Mouse (Mus musculus) lung, embryonic 15.5 days (tissue): ENCODE measurements around the gene Crlf1. TPM values are rescaled to one million over a fixed set of nuclear protein-coding genes. Genes with fewer than 3 reads are reported as not detected.

Source experiments
- ATAC-seq: fragments of 200-750 bp; cut with Nextera tagmentation; 2 replicates; pipeline ENCODE4 v1.8.0; 2017; ENCODE audit warnings: moderate number of reproducible peaks, borderline replicate concordance; ENCODE audit not compliant: low FRiP score, low TSS enrichment; ENCODE audit errors: extremely low read depth
- H3K27ac ChIP-seq: fragments of 300-500 bp; sonication (generic); 2 replicates; pipeline ENCODE4 v1.5.1; 2015; ENCODE audit warnings: moderate library complexity, mild to moderate bottlenecking, inconsistent platforms
- H3K27me3 ChIP-seq: fragments of 300-500 bp; sonication (generic); 2 replicates; pipeline ENCODE4 v1.6.1; 2015; ENCODE audit warnings: inconsistent platforms
- H3K36me3 ChIP-seq: fragments of 300-500 bp; sonication (generic); 2 replicates; pipeline ENCODE4 v1.6.1; 2015; ENCODE audit warnings: inconsistent platforms
- H3K4me1 ChIP-seq: fragments of 300-500 bp; sonication (generic); 2 replicates; pipeline ENCODE4 v1.6.1; 2015; ENCODE audit warnings: inconsistent platforms
- H3K4me2 ChIP-seq: fragments of 300-500 bp; sonication (generic); 2 replicates; pipeline ENCODE4 v1.6.1; 2015; ENCODE audit warnings: inconsistent platforms, mild to moderate bottlenecking, moderate library complexity
- H3K4me3 ChIP-seq: fragments of 300-500 bp; sonication (generic); 2 replicates; pipeline ENCODE4 v1.5.1; 2015; ENCODE audit warnings: mild to moderate bottlenecking, inconsistent platforms
- H3K9ac ChIP-seq: fragments of 300-500 bp; sonication (generic); 2 replicates; pipeline ENCODE4 v1.6.1; 2015; ENCODE audit warnings: inconsistent platforms
- H3K9me3 ChIP-seq: fragments of 300-500 bp; sonication (generic); 2 replicates; pipeline ENCODE4 v1.6.1; 2016; ENCODE audit warnings: inconsistent platforms
- WGBS: fragments of 180-500 bp; shearing (Covaris S2); methylation state at CpG from one replicate; pipeline ENCODE4 v1.1.7; 2015; 5-methylcytosine and 5-hydroxymethylcytosine counted together
- polyA plus RNA-seq: library from polyadenylated mRNA; unstranded; fragments of >200 nt; fragmentation: Nextera tagmentation; extraction: Ambion mirVana; gene quantifications from 2 replicates; pipeline ENCODE4 v1.2.1, GENCODE M21; 2015

The Crlf1 gene
- polyA plus RNA-seq, 1 experiment from 2014 or later, result 186 TPM

DNA sequence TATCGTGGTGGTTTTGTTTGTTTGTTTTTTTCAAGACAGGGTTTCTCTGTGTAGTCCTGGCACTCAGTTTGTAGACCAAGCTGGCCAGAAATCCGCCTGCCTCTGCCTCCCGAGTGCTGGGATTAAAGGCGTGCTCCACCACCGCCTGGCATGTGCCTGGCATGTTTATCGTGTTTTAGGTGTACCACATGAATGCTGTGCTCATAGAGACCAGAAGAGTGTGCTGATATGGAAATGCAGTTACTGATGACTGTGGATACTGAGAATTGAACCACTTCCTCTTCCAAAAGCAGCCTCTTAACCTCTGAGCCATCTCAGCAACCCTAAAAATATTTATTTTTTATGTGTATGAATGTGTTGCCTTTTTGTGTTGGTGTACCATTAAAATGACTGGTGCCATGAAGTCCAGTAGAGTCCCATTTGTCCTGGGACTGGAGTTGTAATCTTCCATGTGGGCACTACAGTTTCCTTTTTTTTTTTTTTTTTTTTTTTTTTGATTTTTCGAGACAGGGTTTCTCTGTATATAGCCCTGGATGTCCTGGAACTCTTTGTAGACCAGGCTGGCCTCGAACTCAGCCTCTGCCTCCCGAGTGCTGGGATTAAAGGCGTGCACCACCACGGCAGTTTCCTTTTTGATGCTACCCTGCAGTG, 19.4 kb downstream of the Crlf1 start:
- H3K27me3 ChIP-seq, result no peaks in the 10 kb centered on the region
- H3K9me3 ChIP-seq, result no peaks in the 10 kb centered on the region
- 92% methylated on average over 11 of the region's 11 CpGs for WGBS
- peaks cover 36% of the 10 kb centered on the region for H3K36me3 ChIP-seq
- H3K27ac ChIP-seq, result no peak overlapping the region
- no peak overlapping the region for H3K4me2 ChIP-seq
- H3K9ac ChIP-seq, result no peak overlapping the region
- no peak overlapping the region for H3K4me3 ChIP-seq
- H3K4me1 ChIP-seq, result peaks cover 34% of the 10 kb centered on the region
- ATAC-seq, result no peak

DNA sequence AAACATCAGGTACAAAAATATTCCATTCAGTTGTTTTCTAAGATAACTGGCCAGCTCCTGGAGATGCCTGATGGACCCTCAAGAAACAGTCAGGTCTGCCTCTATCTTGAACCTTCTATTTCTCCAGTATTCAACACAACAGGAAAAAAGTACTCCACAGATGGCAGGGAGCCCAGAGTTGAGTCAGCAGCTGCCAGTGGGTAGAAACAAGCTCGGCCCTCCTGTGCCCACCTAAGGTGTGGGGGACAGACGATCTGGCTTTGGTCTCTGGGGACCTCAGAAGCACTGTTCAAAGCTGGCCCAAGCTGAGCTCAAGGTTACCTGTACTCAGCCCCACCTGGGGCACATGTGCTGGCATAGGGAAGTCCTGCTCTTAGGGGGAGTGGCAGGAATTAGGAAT, 20.5 kb downstream of the Crlf1 start:
- ATAC-seq, result no peak
- no peaks in the 10 kb centered on the region for H3K27me3 ChIP-seq
- no peak overlapping the region for H3K4me3 ChIP-seq
- 44% methylated on average over 2 of the region's 2 CpGs for WGBS
- H3K27ac ChIP-seq, result no peak overlapping the region
- no peak overlapping the region for H3K9ac ChIP-seq
- no peak overlapping the region for H3K4me2 ChIP-seq
- H3K36me3 ChIP-seq, result peaks cover 27% of the 10 kb centered on the region; the same call in 1 of the 2 replicates
- no peaks in the 10 kb centered on the region for H3K9me3 ChIP-seq
- H3K4me1 ChIP-seq, result peaks cover 27% of the 10 kb centered on the region

DNA sequence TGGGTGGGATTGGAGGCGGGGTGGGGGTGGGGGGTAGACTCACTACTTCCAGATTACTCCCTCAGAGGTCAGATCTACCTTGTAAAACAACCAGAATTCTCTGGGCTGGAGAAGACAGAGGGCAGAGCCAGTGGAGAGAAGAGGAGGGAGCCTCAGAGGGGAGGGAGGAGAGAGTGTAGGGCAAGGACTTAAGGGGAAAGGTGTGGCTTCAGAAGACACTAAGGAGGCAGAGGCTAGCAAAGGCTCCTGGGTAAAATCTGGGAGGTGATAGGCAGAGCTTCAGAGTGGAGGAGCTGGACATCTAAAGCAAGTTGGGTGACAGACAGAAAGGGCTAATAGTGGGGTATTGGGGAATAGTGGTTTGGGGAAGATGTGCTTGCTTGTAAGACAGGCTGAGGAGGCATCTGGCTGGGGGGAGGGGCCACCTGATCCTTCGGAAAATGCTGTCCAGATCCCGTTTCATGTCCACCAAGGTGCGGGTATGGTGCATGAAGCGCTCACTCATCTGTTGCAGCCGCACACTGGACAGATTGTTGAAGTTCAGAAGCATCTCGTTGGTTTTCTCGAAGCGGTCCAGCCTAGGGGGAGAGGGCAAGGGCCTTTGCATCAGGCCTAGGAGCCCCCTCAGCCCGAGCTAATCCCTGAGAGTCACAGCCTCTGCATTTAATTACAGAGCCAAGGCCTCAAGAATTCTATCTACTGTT, 25.1 kb downstream of the Crlf1 start:
- ATAC-seq, result no peak

DNA sequence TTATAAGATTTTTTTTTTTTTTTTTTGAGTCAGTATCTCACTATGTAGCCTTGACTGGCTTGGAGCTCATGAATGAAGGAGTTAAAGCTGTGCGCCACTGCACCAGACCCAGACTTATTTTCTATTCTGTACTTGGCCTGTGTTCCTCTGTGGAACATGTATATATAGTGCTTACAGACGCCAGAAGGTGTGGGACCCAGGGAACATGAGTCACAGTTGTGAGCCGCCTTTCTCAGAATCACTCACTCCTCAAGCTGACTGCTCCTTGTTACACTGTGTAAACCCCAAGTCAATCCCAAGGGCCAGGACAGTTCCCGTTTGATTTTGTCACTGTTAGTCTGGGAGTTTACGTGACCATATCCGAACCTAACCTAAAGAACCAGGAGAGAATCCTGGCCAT, 26.1 kb downstream of the Crlf1 start:
- Histone ChIP-seq H3K4me1 (peaks cover 14% of the 10 kb centered on the region), H3K27ac (no peak overlapping the region), H3K4me2 (no peak overlapping the region), H3K36me3 (peaks cover 18% of the 10 kb centered on the region; the same call in 1 of the 2 replicates), H3K4me3 (no peak overlapping the region), H3K9me3 (no peaks in the 10 kb centered on the region), H3K9ac (no peak overlapping the region), H3K27me3 (no peaks in the 10 kb centered on the region)
- WGBS, result 84% methylated on average over 6 of the region's 6 CpGs
- no peak for ATAC-seq

More for the DNA sequence above, 25.1 kb downstream of the Crlf1 start:
- H3K4me2 ChIP-seq, result no peak overlapping the region
- no peak overlapping the region for H3K4me3 ChIP-seq
- no peak overlapping the region for H3K27ac ChIP-seq
- H3K9me3 ChIP-seq, result no peaks in the 10 kb centered on the region
- peaks cover 23% of the 10 kb centered on the region; the same call in 1 of the 2 replicates for H3K36me3 ChIP-seq
- peaks cover 10% of the 10 kb centered on the region for H3K4me1 ChIP-seq
- no peak overlapping the region for H3K9ac ChIP-seq
- H3K27me3 ChIP-seq, result no peaks in the 10 kb centered on the region
- WGBS, result 73% methylated on average over 10 of the region's 10 CpGs

DNA sequence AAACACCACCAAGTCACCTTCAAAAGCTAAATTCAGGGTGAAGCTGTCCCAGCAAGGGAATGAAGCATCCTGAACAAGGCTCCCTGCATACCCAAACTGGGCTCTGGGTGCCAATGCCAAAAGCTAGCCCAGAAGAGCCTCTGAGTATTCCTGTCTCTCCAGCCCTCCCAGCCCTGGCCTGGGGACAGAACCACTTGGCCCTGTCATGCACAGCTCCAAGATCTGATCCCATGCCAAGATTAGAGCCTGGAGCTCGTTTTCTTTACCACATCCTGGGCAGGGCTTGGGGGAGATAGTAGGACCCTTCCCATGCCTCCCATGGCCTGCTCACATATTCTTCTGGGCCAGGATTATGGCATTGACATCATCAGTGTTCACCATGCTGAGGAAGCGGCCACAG, 26.6 kb downstream of the Crlf1 start:
- Histone ChIP-seq H3K4me3 (no peak overlapping the region), H3K27me3 (no peaks in the 10 kb centered on the region), H3K9ac (no peak overlapping the region), H3K9me3 (no peaks in the 10 kb centered on the region), H3K4me2 (no peak overlapping the region), H3K36me3 (peaks cover 14% of the 10 kb centered on the region; the same call in 1 of the 2 replicates), H3K27ac (no peak overlapping the region), H3K4me1 (peaks cover 14% of the 10 kb centered on the region)
- WGBS, result 46% methylated on average over 2 of the region's 2 CpGs
- ATAC-seq, result no peak

DNA sequence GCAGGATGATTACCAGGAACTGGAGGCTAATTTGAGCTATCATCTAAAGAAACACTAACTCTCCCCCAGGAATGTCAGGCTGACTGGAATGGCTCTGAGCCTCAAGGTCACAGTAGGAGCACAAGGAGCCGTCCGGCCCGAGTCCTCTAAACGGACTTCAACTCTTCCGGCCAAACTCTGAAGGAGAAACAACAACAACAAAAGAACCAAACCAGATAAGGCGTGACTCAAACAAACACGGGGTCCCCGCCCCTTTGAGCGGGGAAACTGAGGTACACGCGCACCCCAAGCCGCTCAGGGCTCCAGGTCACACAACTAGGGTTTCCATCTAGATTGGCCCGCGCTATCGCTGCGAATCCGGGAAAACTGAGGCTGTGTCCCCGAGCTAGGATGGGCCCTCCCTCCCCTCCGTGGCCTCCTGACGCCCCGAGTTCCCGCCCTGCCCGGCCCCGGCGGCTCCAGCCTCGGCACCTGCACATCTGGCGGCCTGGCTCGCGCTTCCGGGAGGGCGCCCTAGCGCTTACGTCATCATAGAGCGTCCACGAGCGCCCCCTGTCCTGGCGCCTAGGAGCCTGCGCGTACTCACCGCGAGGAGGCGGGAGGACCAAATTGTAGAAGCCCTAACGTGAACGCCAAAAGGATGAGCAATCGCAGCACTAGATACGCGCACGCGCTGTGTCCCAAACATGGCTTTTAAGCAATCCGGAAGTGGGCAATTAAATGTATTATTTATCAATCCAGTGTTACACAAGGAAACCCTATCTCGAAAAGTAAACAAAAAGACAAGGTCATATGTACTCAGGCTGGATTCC, 29.8 kb downstream of the Crlf1 start:
- WGBS, result under 1% methylated on average over 50 of the region's 51 CpGs
- peak overlapping the region; percentile 78 for H3K4me2 ChIP-seq

DNA sequence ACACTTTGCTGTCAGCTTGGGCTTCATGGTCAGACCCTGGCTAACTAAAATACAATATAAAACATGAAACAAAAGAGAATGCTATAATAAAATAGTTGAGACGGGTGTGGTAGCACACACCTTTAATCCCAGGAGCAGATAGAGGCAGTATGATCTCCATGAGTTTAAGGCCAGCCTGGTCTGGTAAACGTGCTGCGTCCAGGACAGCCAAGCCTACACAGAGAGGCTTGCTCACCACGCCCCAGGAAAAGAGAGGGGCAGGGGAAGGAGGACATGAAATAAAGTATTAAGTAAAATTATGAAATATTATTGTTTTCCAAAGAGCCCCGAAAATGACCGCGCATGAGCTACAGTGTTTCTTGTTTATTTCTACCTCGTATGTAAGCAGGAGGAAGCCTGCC, 34.2 kb downstream of the Crlf1 start:
- no peak for ATAC-seq
- WGBS, result 1% methylated on average over 8 of the region's 8 CpGs
- H3K9me3 ChIP-seq, result no peaks in the 10 kb centered on the region
- peaks cover 27% of the 10 kb centered on the region for H3K36me3 ChIP-seq
- peak overlapping the region; percentile 96 for H3K9ac ChIP-seq
- peak overlapping the region; percentile 88 for H3K4me3 ChIP-seq
- peaks cover 38% of the 10 kb centered on the region for H3K4me1 ChIP-seq
- H3K27ac ChIP-seq, result peak overlapping the region; percentile 54; the same call in 1 of the 2 replicates
- H3K4me2 ChIP-seq, result peak overlapping the region; percentile 75
- H3K27me3 ChIP-seq, result no peaks in the 10 kb centered on the region

More for the DNA sequence above, 29.8 kb downstream of the Crlf1 start:
- peak overlapping the region; percentile 81 for H3K4me3 ChIP-seq
- no peaks in the 10 kb centered on the region for H3K36me3 ChIP-seq
- H3K27me3 ChIP-seq, result no peaks in the 10 kb centered on the region
- H3K9ac ChIP-seq, result peak overlapping the region; percentile 79
- H3K4me1 ChIP-seq, result peaks cover 23% of the 10 kb centered on the region
- H3K27ac ChIP-seq, result peak overlapping the region; percentile 85
- H3K9me3 ChIP-seq, result no peaks in the 10 kb centered on the region
- peak; percentile 85 for ATAC-seq

DNA sequence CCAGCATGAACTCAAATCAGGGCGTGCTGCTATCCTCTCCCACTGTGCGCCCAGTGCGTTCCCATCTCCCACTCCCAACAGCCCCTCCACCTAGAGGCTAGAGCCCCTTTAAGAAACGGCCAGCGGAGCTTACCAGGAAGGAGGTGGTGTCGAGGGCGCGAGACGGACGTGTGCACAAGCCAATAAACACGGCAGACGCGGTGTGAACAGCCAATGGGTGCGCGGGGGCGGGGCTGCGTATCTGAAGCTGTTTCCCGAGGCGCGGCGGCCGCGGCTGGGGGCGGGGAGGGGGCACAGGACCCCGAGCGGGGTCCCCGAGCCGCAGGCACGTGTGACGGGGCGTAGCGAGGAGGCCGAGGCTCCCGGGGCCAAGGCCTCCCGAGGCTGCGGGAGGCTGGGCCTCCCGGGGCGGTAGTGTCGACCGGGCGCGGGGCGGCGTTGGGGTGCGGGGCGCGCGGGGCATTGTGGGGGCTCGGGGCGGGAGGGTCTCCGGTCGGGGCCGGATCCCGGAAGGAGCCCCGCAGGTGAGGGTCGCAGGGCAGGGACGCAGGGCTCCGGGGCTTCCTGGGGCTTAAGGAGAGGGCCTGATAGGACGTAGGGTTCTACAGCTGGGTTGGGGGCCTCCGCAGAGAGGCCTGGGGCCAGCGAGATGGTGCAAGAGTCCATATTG, 34.7 kb downstream of the Crlf1 start, which contains the start of the genes Fkbp8 and Kxd1:
Gene Fkbp8 (plus strand): TSS at position 213 of the 670 bp plus-strand sequence.
Gene Kxd1 (minus strand): TSS at position 445 of the 670 bp plus-strand sequence.
- Histone ChIP-seq H3K9me3 (no peaks in the 10 kb centered on the region), H3K27me3 (no peaks in the 10 kb centered on the region), H3K4me1 (peaks cover 33% of the 10 kb centered on the region), H3K4me2 (peak within 1 kb of the TSS; percentile 75), H3K27ac (peak within 1 kb of the TSS; percentile 89), H3K4me3 (peak within 1 kb of the TSS; percentile 88), H3K36me3 (peaks cover 33% of the 10 kb centered on the region), H3K9ac (peak within 1 kb of the TSS; percentile 96)
- peak; percentile 88 for ATAC-seq
- WGBS, result 0% methylated on average over 44 of the region's 61 CpGs

DNA sequence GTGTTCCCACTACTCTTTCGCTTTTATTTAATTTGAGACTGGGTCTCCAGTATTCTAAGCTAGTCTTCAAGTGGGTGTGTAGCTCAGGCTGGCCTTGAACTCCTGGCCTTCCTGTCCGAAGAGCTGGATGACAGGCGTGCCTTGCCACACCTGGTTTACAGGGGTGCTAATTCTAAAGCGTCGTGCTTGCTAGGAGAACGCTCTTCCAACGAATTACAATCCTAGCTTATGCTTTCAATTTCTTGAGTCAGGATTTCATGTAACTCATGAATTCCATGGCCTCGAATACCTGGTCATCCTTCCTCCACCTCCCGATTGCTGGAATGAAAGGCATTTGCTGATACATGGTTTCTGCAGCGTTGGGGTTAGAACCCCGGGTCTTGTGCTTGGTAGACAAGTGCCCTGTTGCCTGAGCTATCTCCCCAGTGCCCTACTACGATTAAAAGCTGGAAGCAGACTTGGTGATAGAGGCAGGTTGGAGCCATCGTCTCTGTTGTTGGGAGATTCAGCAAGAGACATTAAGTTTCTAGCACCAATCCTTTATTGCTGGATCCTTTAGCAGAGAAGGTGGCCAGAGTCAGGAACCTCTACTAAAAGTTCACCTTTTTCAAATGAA, 35.3 kb downstream of the Crlf1 start:
- peak overlapping the region; percentile 88 for H3K4me3 ChIP-seq
- H3K9ac ChIP-seq, result peak overlapping the region; percentile 96
- no peaks in the 10 kb centered on the region for H3K27me3 ChIP-seq
- H3K4me1 ChIP-seq, result peaks cover 32% of the 10 kb centered on the region
- peak overlapping the region; percentile 75 for H3K4me2 ChIP-seq
- peak overlapping the region; percentile 89; the same call in 1 of the 2 replicates for H3K27ac ChIP-seq
- ATAC-seq, result no peak
- peaks cover 39% of the 10 kb centered on the region for H3K36me3 ChIP-seq
- 20% methylated on average over 13 of the region's 13 CpGs for WGBS
- no peaks in the 10 kb centered on the region for H3K9me3 ChIP-seq

DNA sequence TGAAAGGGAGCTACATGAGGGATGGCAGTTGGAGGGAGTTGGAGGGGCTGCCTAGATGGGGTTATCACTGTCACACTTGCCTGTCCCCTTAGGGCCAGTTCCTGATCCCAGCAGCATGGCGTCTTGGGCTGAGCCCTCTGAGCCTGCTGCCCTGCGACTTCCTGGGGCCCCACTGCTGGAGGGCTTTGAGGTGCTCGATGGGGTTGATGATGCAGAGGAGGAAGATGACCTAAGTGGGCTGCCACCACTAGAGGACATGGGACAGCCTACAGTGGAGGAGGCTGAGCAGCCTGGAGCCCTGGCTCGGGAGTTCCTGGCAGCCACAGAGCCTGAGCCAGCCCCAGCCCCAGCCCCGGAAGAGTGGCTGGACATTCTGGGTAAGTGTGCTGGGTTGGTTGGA, 36.3 kb downstream of the Crlf1 start:
- Histone ChIP-seq H3K36me3 (peaks cover 48% of the 10 kb centered on the region), H3K27me3 (no peaks in the 10 kb centered on the region), H3K9me3 (no peaks in the 10 kb centered on the region), H3K9ac (no peak overlapping the region), H3K27ac (no peak overlapping the region), H3K4me3 (no peak overlapping the region), H3K4me2 (no peak overlapping the region), H3K4me1 (peaks cover 27% of the 10 kb centered on the region)
- no peak for ATAC-seq
- WGBS, result 78% methylated on average over 5 of the region's 5 CpGs

DNA sequence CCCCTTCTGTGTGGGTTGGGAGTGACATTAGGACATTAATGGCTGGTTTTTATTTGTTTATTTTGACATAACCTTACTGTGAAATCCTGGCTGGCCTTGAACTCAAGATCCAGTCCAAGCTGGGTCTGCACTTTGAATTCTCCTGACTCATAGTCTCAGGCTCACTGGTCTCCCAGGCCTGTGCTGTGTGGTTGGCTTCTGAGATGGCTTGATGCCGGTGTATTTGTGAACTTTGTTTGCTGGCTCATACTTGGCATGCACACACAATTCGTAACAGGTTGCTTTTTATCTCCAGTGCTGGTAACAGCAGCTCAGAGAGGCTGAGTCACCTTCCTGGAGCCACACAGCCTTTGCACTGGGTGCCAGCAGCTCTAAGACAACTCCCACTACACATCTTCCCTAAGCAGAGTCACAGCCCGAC, 36.8 kb downstream of the Crlf1 start:
- no peaks in the 10 kb centered on the region for H3K9me3 ChIP-seq
- no peak overlapping the region for H3K27ac ChIP-seq
- WGBS, result 91% methylated on average over 3 of the region's 3 CpGs
- no peak overlapping the region for H3K4me3 ChIP-seq
- no peak overlapping the region for H3K9ac ChIP-seq
- no peak overlapping the region for H3K4me2 ChIP-seq
- H3K27me3 ChIP-seq, result no peaks in the 10 kb centered on the region
- H3K4me1 ChIP-seq, result peaks cover 27% of the 10 kb centered on the region
- no peak for ATAC-seq
- H3K36me3 ChIP-seq, result peaks cover 53% of the 10 kb centered on the region
